Mouse (Mus musculus) G1E (cell line): Measurements from ENCODE around the gene Smc1b.

Source experiments
- CTCF ChIP-seq: IDR thresholded peaks from 2 replicates; pipeline ENCODE4 v1.5.1; 2012; ENCODE audit warnings: low read depth, low read length, inconsistent platforms, mixed read lengths
- POLR2AphosphoS5 ChIP-seq: IDR thresholded peaks from 2 replicates; pipeline ENCODE4 v1.6.1; 2012; ENCODE audit warnings: low read depth, low read length, inconsistent platforms; ENCODE audit not compliant: insufficient replicate concordance

DNA sequence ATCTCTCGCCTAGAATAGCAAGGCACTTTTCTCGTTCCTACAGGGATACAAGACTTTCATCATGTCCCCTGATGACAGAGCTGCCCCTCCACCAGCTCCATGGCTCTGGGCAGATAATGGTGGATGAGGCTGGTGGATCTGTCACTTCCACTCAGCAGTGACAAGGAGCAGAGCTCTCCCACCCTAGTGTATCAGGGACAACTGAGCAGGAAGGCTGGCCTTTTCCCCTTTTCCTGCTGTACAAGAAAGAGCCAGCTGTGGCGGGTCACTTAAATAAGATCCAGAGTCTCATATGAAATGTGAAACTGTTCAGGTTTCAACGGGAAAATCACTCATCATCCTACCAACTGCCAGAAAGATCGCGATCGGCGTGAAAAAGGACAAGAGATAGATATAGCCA, 41.7 kb upstream of the Smc1b start:
- TF ChIP-seq CTCF (no peak), POLR2AphosphoS5 (no peak)
